Mouse (Mus musculus): ENCODE measurements around the gene Tgm6.

Tgm6 gene

GRCm38 (mm10) chr2:130178381-130178705 lies 66.1 kb downstream of the Tgm6 start:
- DNase-seq (ENCODE audit: low read depth, low spot score) = no peak

GRCm38 (mm10) chr2:130178706-130179506 lies 66.7 kb downstream of the Tgm6 start, which contains the start of gene Snrpb:
TSS of gene Snrpb (minus strand) at chr2:130179403.
- peak; percentile 92 for DNase-seq (ENCODE audit: low read depth, low spot score)

GRCm38 (mm10) chr2:130179507-130180019 lies 67.3 kb downstream of the Tgm6 start:
- DNase-seq (ENCODE audit: low read depth, low spot score) = no peak

- DNase-seq (ENCODE audit: low read depth, low spot score) = no peak
Measured at GRCm38 (mm10) chr2:130188391-130188790, 76.2 kb downstream of the Tgm6 start.

GRCm38 (mm10) chr2:130194894-130195293 lies 82.7 kb downstream of the Tgm6 start, which contains the start of gene Tmc2:
TSS of gene Tmc2 (plus strand) at chr2:130195194.
- no peak for DNase-seq (ENCODE audit: low read depth, low spot score)

- no peak for DNase-seq (ENCODE audit: low read depth, low spot score)
Measured at GRCm38 (mm10) chr2:130200961-130201360, 88.7 kb downstream of the Tgm6 start.
